In the genomic region with DNA sequence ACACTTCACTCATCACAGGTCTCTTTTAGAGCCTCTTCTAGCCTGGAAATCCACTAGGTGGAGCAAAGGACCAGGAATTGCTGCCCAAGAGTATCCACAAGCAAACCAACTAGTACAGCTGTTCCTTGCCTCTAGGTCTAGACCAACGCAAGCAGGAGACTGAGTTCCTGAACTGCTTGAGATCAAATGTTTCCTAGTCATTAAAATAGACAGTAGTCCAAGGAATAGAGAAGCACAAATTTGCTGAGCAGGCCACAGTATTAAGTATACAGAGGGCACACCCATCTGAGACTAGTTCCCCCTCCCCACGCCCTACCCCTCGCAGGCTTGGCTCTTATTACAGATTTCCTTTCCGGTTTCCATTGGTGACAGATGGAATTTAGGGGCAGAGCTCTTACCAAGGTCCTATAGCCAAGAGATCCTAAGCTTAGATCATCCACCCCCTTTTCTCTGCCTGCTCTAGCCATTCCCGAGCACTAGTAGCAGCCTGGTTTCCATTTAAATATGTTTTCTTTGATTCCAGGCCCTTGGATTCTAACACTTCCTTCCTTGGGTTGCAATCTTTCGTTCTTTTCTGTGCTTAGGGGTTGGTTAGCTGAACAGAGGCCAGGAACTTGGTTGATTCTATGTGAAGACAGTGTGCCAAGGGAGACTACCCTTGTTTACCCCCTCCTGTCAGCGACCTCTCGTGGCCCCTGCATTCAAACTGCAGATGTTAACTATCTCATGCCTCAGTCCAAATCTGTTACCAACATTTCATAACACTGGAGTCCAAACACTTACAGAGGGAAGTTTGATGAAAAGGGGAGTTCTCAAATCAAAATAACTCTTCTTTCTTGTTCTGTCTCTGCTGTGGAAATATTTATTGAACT, we compare ENCODE assay signal across 10 mouse cellular contexts. TPM values are rescaled to one million over a fixed set of nuclear protein-coding genes. Genes with fewer than 3 reads are reported as not detected.
A peak's percentile ranks its signal among the peaks of the same experiment; 100 is the strongest.
DNase-seq lines count a peak whose midpoint lies in the region; ATAC-seq and TF ChIP-seq lines count a peak whose summit lies in the region.
"Had no signal": no experiment of that assay in that cellular context is flagged by ENCODE, and none has a peak within 500 bp of the region (broad histone marks: within the 10 kb centered on the region; RNA-seq: fewer than 3 reads in every experiment).

No protein-coding gene starts in this region.

- H3K4me3 ChIP-seq in neural tube, embryonic 11.5 days (ENCODE audit: low read depth, low read length): no peak overlapping the region
- no peak overlapping the region for H3K4me3 ChIP-seq in midbrain, postnatal 0 days (ENCODE audit: low read depth, low read length)
- H3K4me3 ChIP-seq: midbrain, embryonic 12.5 days had no signal

- no peak overlapping the region for H3K9ac ChIP-seq in neural tube, embryonic 11.5 days (ENCODE audit: low read length)
- no peak overlapping the region for H3K9ac ChIP-seq in midbrain, postnatal 0 days (replicated peaks; ENCODE audit: low read length, poor library complexity, severe bottlenecking)
- H3K9ac ChIP-seq: midbrain, embryonic 12.5 days had no signal

- no peaks in the 10 kb centered on the region for H3K4me1 ChIP-seq in neural tube, embryonic 11.5 days (ENCODE audit: control insufficient read depth, insufficient read depth, low read length)
- H3K4me1 ChIP-seq in midbrain, postnatal 0 days (ENCODE audit: insufficient read depth, low read length): no peaks in the 10 kb centered on the region

- peak; percentile 85 for TF ChIP-seq CTCF in midbrain, postnatal 0 days (IDR thresholded peaks at IDR 0.05)

- no peak overlapping the region for H3K27ac ChIP-seq in neural tube, embryonic 11.5 days (ENCODE audit: low read depth, low read length)
- H3K27ac ChIP-seq in midbrain, postnatal 0 days (ENCODE audit: low read depth, low read length): no peak overlapping the region
- H3K27ac ChIP-seq: midbrain, embryonic 12.5 days had no signal

- intact Hi-C loops in gastrocnemius, postnatal 14 days (cut with DNase I; ENCODE audit: low total_unique reads): no loop called here

- no peak overlapping the region for H3K4me2 ChIP-seq in neural tube, embryonic 11.5 days (ENCODE audit: low read depth)
- H3K4me2 ChIP-seq in midbrain, postnatal 0 days (ENCODE audit: low read depth, low read length, poor library complexity, severe bottlenecking): no peak overlapping the region
- H3K4me2 ChIP-seq: midbrain, embryonic 12.5 days had no signal

- no peaks in the 10 kb centered on the region for H3K27me3 ChIP-seq in neural tube, embryonic 11.5 days (ENCODE audit: control insufficient read depth, insufficient read depth, low read length)
- H3K27me3 ChIP-seq in midbrain, postnatal 0 days (ENCODE audit: insufficient read depth, low read length): no peaks in the 10 kb centered on the region
- H3K27me3 ChIP-seq: midbrain, embryonic 12.5 days had no signal

- 56% methylated on average over 8 of the region's 8 CpGs for WGBS in neural tube, embryonic 11.5 days
- WGBS in midbrain, postnatal 0 days: 28% methylated on average over 8 of the region's 8 CpGs

- H3K9me3 ChIP-seq in neural tube, embryonic 11.5 days (ENCODE audit: control insufficient read depth, low read length): no peaks in the 10 kb centered on the region
- no peaks in the 10 kb centered on the region for H3K9me3 ChIP-seq in midbrain, postnatal 0 days (ENCODE audit: low read length)
- H3K9me3 ChIP-seq: midbrain, embryonic 12.5 days had no signal

- no peaks in the 10 kb centered on the region for H3K36me3 ChIP-seq in neural tube, embryonic 11.5 days (ENCODE audit: control insufficient read depth, insufficient read depth, low read length)
- H3K36me3 ChIP-seq in midbrain, postnatal 0 days (ENCODE audit: insufficient read depth, low read length): no peaks in the 10 kb centered on the region
- H3K36me3 ChIP-seq: midbrain, embryonic 12.5 days had no signal

- peak; percentile 34 for DNase-seq in adrenal gland, postnatal 10 days
- no peak for DNase-seq in adrenal gland, adult 8-10 months
- DNase-seq in neural tube, embryonic 11.5 days (ENCODE audit: low spot score): peak; percentile 20
- DNase-seq in neural tube, embryonic 10.5 days (ENCODE audit: extremely low spot score, low spot score): no peak
- DNase-seq in gastrocnemius, postnatal 14 days: peak; percentile 18
- peak; percentile 14 to 70 for DNase-seq in layer of hippocampus, postnatal 14 days (ENCODE audit: low spot score in 2 of 2)
- DNase-seq in midbrain, postnatal 0 days (ENCODE audit: low spot score): peak; percentile 86

- ATAC-seq in neural tube, embryonic 11.5 days (ENCODE audit: insufficient read depth, low FRiP score, low TSS enrichment): no peak
- 0 out of 2 replicates have a peak, but pooled peaks have one; percentile 49 for ATAC-seq in midbrain, postnatal 0 days (ENCODE audit: low FRiP score)
- ATAC-seq in activated CD4-positive, CD25-positive, alpha-beta regulatory T cell, adult 4 months: no peak

RNA-seq across cellular contexts. Expression of a gene that starts 21.0 kb away (rescaled TPM):
- 1 to 10 TPM; 1.5 to 1.7 TPM for total RNA-seq in adrenal gland, postnatal 10 days (2021)
- total RNA-seq in adrenal gland, adult 8-10 months (2022): 1 to 10 TPM in 2 of 4 experiments, under 1 TPM in 2; 0.77 to 1.7 (median 1.1) TPM
- 2.7 and 3.0 TPM in 2 replicates for polyA plus RNA-seq in neural tube, embryonic 11.5 days (2014; fragmentation: Nextera tagmentation; extraction: Ambion mirVana)
- under 1 TPM; 0.49 to 0.72 TPM for total RNA-seq in gastrocnemius, postnatal 14 days (2021)
- total RNA-seq in layer of hippocampus, postnatal 14 days (2021): 1 to 10 TPM in 1 of 2 experiments, under 1 TPM in 1; 0.95 to 1.8 TPM
- 0.42 and 0.60 TPM in 2 replicates for total RNA-seq in midbrain, postnatal 0 days (2014; rRNA removed)
- polyA plus RNA-seq in midbrain, postnatal 0 days (2015; fragmentation: Nextera tagmentation; extraction: Ambion mirVana): 0.53 and 0.82 TPM in 2 replicates
- polyA plus RNA-seq in activated CD4-positive, CD25-positive, alpha-beta regulatory T cell, adult 4 months (2017; shearing (Covaris generic)): under 1 TPM; 0.60 to 0.85 TPM

RNA-seq across cellular contexts. Expression of a gene that starts 21.6 kb away (rescaled TPM):
- total RNA-seq in adrenal gland, postnatal 10 days (2021): 10 to 100 TPM; 27.1 to 35.8 TPM
- 10 to 100 TPM; 23.5 to 40.0 (median 32.9) TPM for total RNA-seq in adrenal gland, adult 8-10 months (2022)
- polyA plus RNA-seq in neural tube, embryonic 11.5 days (2014; fragmentation: Nextera tagmentation; extraction: Ambion mirVana): 15.2 and 15.8 TPM in 2 replicates
- 10 to 100 TPM; 21.2 to 21.5 TPM for total RNA-seq in gastrocnemius, postnatal 14 days (2021)
- 100 to 1,000 TPM; 116 to 117 TPM for total RNA-seq in layer of hippocampus, postnatal 14 days (2021)
- total RNA-seq in midbrain, postnatal 0 days (2014; rRNA removed): 76.1 and 80.6 TPM in 2 replicates
- 20.5 and 26.9 TPM in 2 replicates for polyA plus RNA-seq in midbrain, postnatal 0 days (2015; fragmentation: Nextera tagmentation; extraction: Ambion mirVana)
- polyA plus RNA-seq in activated CD4-positive, CD25-positive, alpha-beta regulatory T cell, adult 4 months (2017; shearing (Covaris generic)): 10 to 100 TPM; 24.8 to 35.9 TPM

RNA-seq across cellular contexts. Expression of a gene that starts 50.3 kb away (rescaled TPM):
- total RNA-seq in adrenal gland, postnatal 10 days (2021): under 1 TPM; 0.12 to 0.15 TPM
- total RNA-seq in adrenal gland, adult 8-10 months (2022): not detected
- polyA plus RNA-seq in neural tube, embryonic 11.5 days (2014; fragmentation: Nextera tagmentation; extraction: Ambion mirVana): not detected in 2 replicates
- total RNA-seq in gastrocnemius, postnatal 14 days (2021): not detected
- total RNA-seq in layer of hippocampus, postnatal 14 days (2021): under 1 TPM; 0.21 to 0.37 TPM
- total RNA-seq in midbrain, postnatal 0 days (2014; rRNA removed): not detected in 2 replicates
- polyA plus RNA-seq in midbrain, postnatal 0 days (2015; fragmentation: Nextera tagmentation; extraction: Ambion mirVana): not detected in 2 replicates
- polyA plus RNA-seq in activated CD4-positive, CD25-positive, alpha-beta regulatory T cell, adult 4 months (2017; shearing (Covaris generic)): under 1 TPM in 1 of 2 experiments, not detected in 1; 0.11 TPM
- polyA plus RNA-seq: C2C12; midbrain, embryonic 12.5 days had no signal

Comparison
In these comparisons a context has a peak if more than half of its experiments do, and no peak if none do; other contexts are left out.
1. DNase-seq: peak in adrenal gland, postnatal 10 days (single experiment), neural tube, embryonic 11.5 days (single experiment), gastrocnemius, postnatal 14 days (single experiment), layer of hippocampus, postnatal 14 days (2 of 2) and midbrain, postnatal 0 days (single experiment); none in adrenal gland, adult 8-10 months (single experiment) and neural tube, embryonic 10.5 days (single experiment).